Mouse (Mus musculus) hindbrain, embryonic 16.5 days (tissue): ENCODE data around the gene Cfap54. TPM values are rescaled to one million over a fixed set of nuclear protein-coding genes. Genes with fewer than 3 reads are reported as not detected.
A peak's percentile ranks its signal among the peaks of the same experiment; 100 is the strongest.

Experiments used
- ATAC-seq: fragments of 200-750 bp; cut with Nextera tagmentation; 2 replicates; pipeline ENCODE4 v1.8.0; 2017; ENCODE audit warnings: moderate TSS enrichment, moderate library complexity
- H3K27ac ChIP-seq: fragments of 300-500 bp; sonication (generic); 2 replicates; pipeline ENCODE4 v1.5.1; 2014; ENCODE audit warnings: low read depth, mild to moderate bottlenecking, control low read depth, low read length, moderate library complexity
- H3K27me3 ChIP-seq: fragments of 300-500 bp; sonication (generic); replicated peaks from 2 replicates; pipeline ENCODE4 v1.6.1; 2014; ENCODE audit warnings: low read length; ENCODE audit not compliant: control insufficient read depth, insufficient read depth
- H3K36me3 ChIP-seq: fragments of 300-500 bp; sonication (generic); 2 replicates; pipeline ENCODE4 v1.6.1; 2014; ENCODE audit warnings: mild to moderate bottlenecking, low read length, moderate library complexity, mixed read lengths; ENCODE audit not compliant: control insufficient read depth, insufficient read depth
- H3K4me1 ChIP-seq: fragments of 300-500 bp; sonication (generic); 2 replicates; pipeline ENCODE4 v1.6.1; 2014; ENCODE audit warnings: low read depth, low read length; ENCODE audit not compliant: control insufficient read depth, insufficient read depth
- H3K4me2 ChIP-seq: fragments of 300-500 bp; sonication (generic); 2 replicates; pipeline ENCODE4 v1.6.1; 2014; ENCODE audit warnings: mild to moderate bottlenecking, low read length, control low read depth, moderate library complexity
- H3K4me3 ChIP-seq: fragments of 300-500 bp; sonication (generic); 2 replicates; pipeline ENCODE4 v1.5.1; 2014; ENCODE audit warnings: mild to moderate bottlenecking, low read length, control low read depth, moderate library complexity
- H3K9ac ChIP-seq: fragments of 300-500 bp; sonication (generic); 2 replicates; pipeline ENCODE4 v1.6.1; 2014; ENCODE audit warnings: low read depth, mild to moderate bottlenecking, control low read depth, low read length, moderate library complexity
- H3K9me3 ChIP-seq: fragments of 300-500 bp; sonication (generic); 2 replicates; pipeline ENCODE4 v1.6.1; 2014; ENCODE audit warnings: mild to moderate bottlenecking, low read length, moderate library complexity; ENCODE audit not compliant: control insufficient read depth
- WGBS: fragments of 180-500 bp; shearing (Covaris S2); extraction: QIAGEN DNeasy Blood & Tissue Kit; methylation state at CpG from one replicate; pipeline ENCODE4 v1.1.7; 2014; 5-methylcytosine and 5-hydroxymethylcytosine counted together
- polyA plus RNA-seq: library from polyadenylated mRNA; unstranded; fragments of >200 nt; fragmentation: Nextera tagmentation; extraction: Ambion mirVana; gene quantifications from 2 replicates; pipeline ENCODE4 v1.2.1, GENCODE M21; 2015

The Cfap54 gene
- 3.3 TPM in 2 replicates for polyA plus RNA-seq

- peak within 1 kb of the TSS; percentile 56 for H3K9ac ChIP-seq
- H3K9me3 ChIP-seq: no peaks in the 10 kb centered on the region
- peaks cover 20% of the 10 kb centered on the region for H3K4me1 ChIP-seq
- no peak within 1 kb of the TSS for H3K27ac ChIP-seq
- peak within 1 kb of the TSS; percentile 76 for H3K4me2 ChIP-seq
- WGBS: 0% methylated on average over 34 of the region's 34 CpGs
- H3K4me3 ChIP-seq: peak within 1 kb of the TSS; percentile 57
- H3K27me3 ChIP-seq: no peaks in the 10 kb centered on the region
- H3K36me3 ChIP-seq: no peaks in the 10 kb centered on the region
- ATAC-seq: peak; percentile 92
Measured at GRCm38 (mm10) chr10:93081133-93081779, at the start of gene Cfap54. Gene Cfap54, minus strand, starts transcription at chr10:93081618.

GRCm38 (mm10) chr10:93130456-93130940, 49.1 kb upstream of the Cfap54 start:
- Histone ChIP-seq H3K27me3 (no peaks in the 10 kb centered on the region), H3K4me1 (no peaks in the 10 kb centered on the region), H3K4me2 (no peak overlapping the region), H3K36me3 (no peaks in the 10 kb centered on the region), H3K9me3 (no peaks in the 10 kb centered on the region), H3K4me3 (no peak overlapping the region), H3K27ac (no peak overlapping the region; the same call in 1 of the 2 replicates), H3K9ac (no peak overlapping the region)
- WGBS: 59% methylated on average over 10 of the region's 10 CpGs
- ATAC-seq: no peak

GRCm38 (mm10) chr10:93129904-93130455, 48.6 kb upstream of the Cfap54 start:
- H3K4me3 ChIP-seq: no peak overlapping the region
- H3K4me1 ChIP-seq: no peaks in the 10 kb centered on the region
- no peak overlapping the region for H3K4me2 ChIP-seq
- WGBS: 57% methylated on average over 9 of the region's 9 CpGs
- no peak for ATAC-seq
- H3K9me3 ChIP-seq: no peaks in the 10 kb centered on the region
- no peak overlapping the region for H3K9ac ChIP-seq
- H3K36me3 ChIP-seq: no peaks in the 10 kb centered on the region
- no peak overlapping the region for H3K27ac ChIP-seq
- H3K27me3 ChIP-seq: no peaks in the 10 kb centered on the region

- Histone ChIP-seq H3K27me3 (no peaks in the 10 kb centered on the region), H3K4me2 (no peak overlapping the region), H3K9me3 (no peaks in the 10 kb centered on the region), H3K4me3 (no peak overlapping the region), H3K4me1 (no peaks in the 10 kb centered on the region), H3K36me3 (no peaks in the 10 kb centered on the region), H3K9ac (no peak overlapping the region), H3K27ac (no peak overlapping the region)
- 85% methylated on average over 1 of the region's 1 CpGs for WGBS
- ATAC-seq: no peak
Measured at GRCm38 (mm10) chr10:93129345-93129744, 47.9 kb upstream of the Cfap54 start.

GRCm38 (mm10) chr10:93128566-93128965, 47.1 kb upstream of the Cfap54 start:
- H3K27me3 ChIP-seq: no peaks in the 10 kb centered on the region

GRCm38 (mm10) chr10:93126025-93126424, 44.6 kb upstream of the Cfap54 start:
- Histone ChIP-seq H3K9ac (no peak overlapping the region), H3K36me3 (no peaks in the 10 kb centered on the region), H3K4me3 (no peak overlapping the region), H3K27ac (no peak overlapping the region), H3K27me3 (no peaks in the 10 kb centered on the region), H3K4me2 (no peak overlapping the region), H3K9me3 (no peaks in the 10 kb centered on the region), H3K4me1 (no peaks in the 10 kb centered on the region; the same call in 1 of the 2 replicates)
- no peak for ATAC-seq
- WGBS: 81% methylated on average over 3 of the region's 3 CpGs

More at GRCm38 (mm10) chr10:93128566-93128965, 47.1 kb upstream of the Cfap54 start:
- WGBS: 85% methylated on average over 2 of the region's 2 CpGs
- no peaks in the 10 kb centered on the region for H3K9me3 ChIP-seq
- H3K4me1 ChIP-seq: no peaks in the 10 kb centered on the region
- no peaks in the 10 kb centered on the region for H3K36me3 ChIP-seq
- H3K9ac ChIP-seq: no peak overlapping the region
- no peak overlapping the region for H3K4me2 ChIP-seq
- no peak overlapping the region for H3K27ac ChIP-seq
- ATAC-seq: no peak
- H3K4me3 ChIP-seq: no peak overlapping the region

GRCm38 (mm10) chr10:93123957-93124613, 42.7 kb upstream of the Cfap54 start:
- 77% methylated on average over 12 of the region's 12 CpGs for WGBS
- H3K27ac ChIP-seq: 0 out of 2 replicates have a peak overlapping the region, but pooled peaks have one; percentile 12
- H3K36me3 ChIP-seq: no peaks in the 10 kb centered on the region
- no peak overlapping the region for H3K4me3 ChIP-seq
- no peaks in the 10 kb centered on the region for H3K27me3 ChIP-seq
- H3K4me2 ChIP-seq: no peak overlapping the region
- H3K4me1 ChIP-seq: no peaks in the 10 kb centered on the region; the same call in 1 of the 2 replicates
- H3K9ac ChIP-seq: no peak overlapping the region
- H3K9me3 ChIP-seq: no peaks in the 10 kb centered on the region
- ATAC-seq: no peak

- H3K9me3 ChIP-seq: no peaks in the 10 kb centered on the region
- no peak overlapping the region for H3K27ac ChIP-seq
- no peaks in the 10 kb centered on the region; the same call in 1 of the 2 replicates for H3K4me1 ChIP-seq
- no peak overlapping the region for H3K9ac ChIP-seq
- H3K36me3 ChIP-seq: no peaks in the 10 kb centered on the region
- no peaks in the 10 kb centered on the region for H3K27me3 ChIP-seq
- no peak for ATAC-seq
- no peak overlapping the region for H3K4me2 ChIP-seq
- H3K4me3 ChIP-seq: no peak overlapping the region
- WGBS: 69% methylated on average over 4 of the region's 4 CpGs
Measured at GRCm38 (mm10) chr10:93123310-93123709, 41.9 kb upstream of the Cfap54 start.
